Mouse (Mus musculus) retina, postnatal 1 day (tissue): ENCODE data around the gene Dnm1.
A peak's percentile ranks its signal among the peaks of the same experiment; 100 is the strongest.
"Not testable (repeated sequence)": the region's sequence is repeated elsewhere in the genome, so short reads cannot be mapped to it uniquely, and the experiment has no call there.

Source experiments
- DNase-seq: peaks from one replicate; pipeline ENCODE4 v3.0.0-alpha.2; 2012

The Dnm1 gene

GRCm38 (mm10) chr2:32310096-32310845, 42.9 kb downstream of the Dnm1 start:
- no peak for DNase-seq

- no peak for DNase-seq
Observed at GRCm38 (mm10) chr2:32308870-32309568, 44.1 kb downstream of the Dnm1 start.

DNA sequence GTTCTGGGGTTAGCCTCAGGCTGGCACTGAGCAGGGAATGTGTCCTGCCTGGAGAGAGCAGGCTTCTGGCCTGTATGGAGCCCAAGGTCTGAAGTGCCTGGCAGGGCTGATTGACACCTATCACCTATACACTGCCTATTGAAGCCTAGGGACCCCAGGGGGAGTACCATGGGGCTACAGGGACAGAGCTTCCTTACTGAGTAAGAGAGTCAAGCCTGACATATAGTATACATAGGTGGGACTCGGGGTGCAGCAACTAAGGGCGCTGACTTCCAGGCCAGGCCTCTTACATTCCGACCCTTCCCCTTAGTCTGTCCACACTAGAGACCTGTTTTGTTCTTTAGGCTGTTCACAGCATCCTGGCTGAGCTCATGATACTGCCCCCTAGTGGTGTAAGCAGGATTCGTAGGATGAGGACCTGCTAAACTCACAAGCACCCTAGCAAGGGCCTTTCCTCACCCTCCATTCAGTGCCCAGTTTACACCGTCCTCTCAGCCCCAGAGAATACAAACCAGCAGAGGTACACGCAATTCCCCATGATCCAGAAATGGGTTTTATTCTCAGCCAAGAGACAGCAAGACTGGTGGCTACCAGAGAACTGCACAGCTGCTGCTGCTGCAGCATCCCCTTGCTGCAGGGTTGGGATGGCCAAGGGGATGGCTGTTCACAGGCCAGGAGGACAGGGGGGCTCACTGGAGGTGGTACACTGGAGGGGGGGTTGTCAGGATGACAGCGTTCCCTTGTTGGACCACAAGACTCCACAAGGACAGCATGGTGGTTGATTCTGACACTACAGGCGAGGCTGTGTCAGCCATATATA, 45.0 kb downstream of the Dnm1 start:
- peak; percentile 76 for DNase-seq

DNA sequence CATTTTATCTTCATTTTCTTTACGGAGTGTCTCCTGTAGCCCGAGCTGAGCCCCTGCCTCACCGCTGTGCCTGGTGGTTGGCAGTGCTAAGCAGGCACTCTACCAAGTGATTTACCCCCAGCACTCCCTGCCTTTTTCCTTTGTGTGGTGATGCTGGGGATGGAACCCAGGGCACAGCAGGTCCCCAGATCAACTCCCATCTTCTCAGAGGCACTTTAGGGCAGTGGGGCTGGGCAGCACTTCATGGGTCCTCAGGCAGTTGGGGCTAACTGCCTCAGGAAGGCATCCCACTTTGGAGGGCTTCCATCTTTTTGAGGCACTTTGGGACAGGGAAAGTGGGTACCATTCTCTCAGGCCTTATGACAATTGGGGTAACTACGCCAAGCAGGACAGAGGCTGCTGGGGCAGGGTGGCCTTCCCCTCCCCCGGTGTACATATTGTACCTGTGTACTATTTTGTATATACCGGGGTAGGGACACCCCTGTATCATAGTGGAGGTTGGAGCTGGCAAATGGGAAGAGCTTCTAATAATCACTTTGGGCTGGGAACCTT, 45.8 kb downstream of the Dnm1 start:
- no peak for DNase-seq

DNA sequence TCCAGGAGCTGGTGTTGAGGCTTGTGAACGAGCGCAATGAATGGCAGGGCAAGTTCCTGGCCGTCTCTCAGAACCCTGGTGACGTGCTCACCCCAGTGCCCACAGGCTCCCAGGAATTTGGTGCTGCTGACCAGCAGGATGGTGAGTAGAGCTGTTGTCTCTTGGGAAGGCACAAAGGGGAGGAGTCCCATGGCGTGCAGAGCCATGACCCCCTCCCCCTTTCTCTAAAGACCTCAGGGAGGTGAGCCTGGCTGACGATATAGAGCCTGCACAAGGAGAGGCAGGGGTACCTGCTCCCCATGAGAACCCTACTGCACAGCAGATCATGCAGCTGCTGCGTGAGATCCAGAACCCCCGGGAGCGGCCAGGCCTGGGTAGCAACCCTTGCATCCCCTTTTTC, 47.0 kb downstream of the Dnm1 start:
- no peak for DNase-seq

DNA sequence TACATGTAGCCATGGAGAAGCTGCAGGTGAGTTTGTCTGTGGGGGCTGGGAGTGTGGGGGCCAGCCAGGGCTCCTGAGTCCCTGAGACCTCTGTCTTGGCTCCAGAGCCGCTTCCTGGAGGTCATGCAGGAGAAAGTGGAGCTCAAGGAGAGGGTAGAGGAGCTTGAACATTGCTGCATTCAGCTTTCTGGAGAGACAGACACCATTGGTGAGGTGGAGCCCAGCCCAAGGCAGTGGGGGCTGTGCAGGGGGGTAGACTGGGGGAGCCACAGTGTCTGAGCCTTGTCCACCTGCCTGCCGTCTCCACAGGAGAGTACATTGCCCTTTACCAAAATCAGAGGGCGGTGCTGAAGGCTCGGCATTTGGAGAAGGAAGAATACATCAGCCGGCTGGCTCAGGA, 47.5 kb downstream of the Dnm1 start:
- DNase-seq = no peak

GRCm38 (mm10) chr2:32304145-32304832, 48.8 kb downstream of the Dnm1 start:
- DNase-seq = peak; percentile 65

DNA sequence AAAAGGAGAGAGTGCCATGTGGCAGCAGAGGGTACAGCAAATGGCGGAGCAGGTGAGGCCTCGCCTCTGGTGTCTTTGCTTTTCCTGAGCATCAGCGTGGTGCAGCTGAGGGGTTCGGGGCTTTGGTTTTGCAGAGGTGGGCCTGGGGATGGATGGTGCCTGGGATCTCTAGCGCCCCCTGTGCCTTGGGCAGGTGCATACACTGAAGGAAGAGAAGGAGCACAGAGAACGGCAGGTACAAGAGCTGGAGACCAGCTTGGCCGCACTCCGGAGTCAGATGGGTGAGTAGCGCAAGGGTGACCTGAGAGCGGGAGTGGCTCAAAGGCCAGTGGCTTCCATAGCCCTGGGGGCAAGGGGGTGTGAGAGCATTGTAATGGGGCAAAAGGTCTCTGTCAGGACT, 50.2 kb downstream of the Dnm1 start:
- no peak for DNase-seq

DNA sequence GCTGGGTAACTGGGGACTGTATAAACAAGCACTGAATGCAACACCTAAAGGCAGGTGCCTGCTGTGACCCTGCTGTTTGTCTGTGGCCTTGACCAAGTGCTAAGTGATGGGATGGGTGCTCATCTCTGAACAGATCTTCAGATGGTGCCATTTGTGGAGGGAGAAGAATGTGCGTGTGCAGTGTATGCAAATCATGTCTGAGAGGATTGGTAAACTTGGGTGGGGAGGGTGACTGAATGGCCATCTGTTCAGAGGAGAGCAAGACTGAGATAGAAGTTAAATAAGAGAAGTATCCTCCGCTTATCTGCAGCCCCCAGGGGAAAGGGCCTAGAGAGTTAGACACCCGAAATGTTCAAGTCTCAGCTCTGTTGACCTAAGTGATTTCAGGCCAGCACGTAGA, 53.7 kb downstream of the Dnm1 start:
- DNase-seq = no peak

DNA sequence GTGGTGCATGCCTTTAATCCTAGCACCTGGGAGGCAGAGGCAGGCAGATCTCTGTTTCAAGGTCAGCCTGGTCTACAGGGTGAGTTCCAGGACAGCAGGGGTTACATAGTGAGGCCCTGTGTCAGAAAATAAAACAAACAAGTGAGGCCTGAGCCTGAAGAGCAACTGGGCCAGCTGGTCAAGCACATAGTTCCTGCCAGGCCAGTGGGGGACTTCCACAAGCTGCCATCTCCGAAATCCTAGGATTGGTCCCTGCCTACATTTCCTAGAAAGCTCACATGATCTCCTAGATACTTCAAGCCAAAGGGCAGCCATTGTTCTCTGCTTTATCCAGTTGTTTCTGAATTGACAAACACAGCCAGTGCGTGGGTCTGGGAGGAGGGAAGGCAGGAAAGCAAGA, 57.3 kb downstream of the Dnm1 start:
- not testable (repeated sequence) for DNase-seq

DNA sequence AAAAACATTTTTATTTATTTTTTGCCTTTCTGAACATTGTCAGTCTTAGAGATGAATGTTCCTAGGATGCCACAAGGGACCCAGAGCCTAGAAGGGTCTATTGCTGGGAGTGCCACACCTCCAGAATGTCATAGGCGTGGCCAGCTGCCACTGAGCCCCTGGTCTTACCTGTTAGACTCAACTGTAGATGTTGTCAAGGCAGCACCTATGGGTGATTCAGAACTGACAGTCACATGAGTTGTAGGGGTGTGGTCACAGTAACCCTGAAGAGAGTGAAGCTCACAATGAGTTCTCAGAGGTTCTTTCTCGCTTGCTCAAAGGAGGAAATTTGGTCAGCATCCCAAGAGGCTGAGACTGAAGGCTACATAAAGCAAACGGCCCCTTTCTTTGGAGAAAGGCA, 57.9 kb downstream of the Dnm1 start:
- no peak for DNase-seq

- no peak for DNase-seq
Observed at GRCm38 (mm10) chr2:32294348-32294747, 58.8 kb downstream of the Dnm1 start.

GRCm38 (mm10) chr2:32289578-32289977, 63.6 kb downstream of the Dnm1 start:
- peak; percentile 69 for DNase-seq

- no peak for DNase-seq
Observed at GRCm38 (mm10) chr2:32288371-32288931, 64.7 kb downstream of the Dnm1 start.

DNA sequence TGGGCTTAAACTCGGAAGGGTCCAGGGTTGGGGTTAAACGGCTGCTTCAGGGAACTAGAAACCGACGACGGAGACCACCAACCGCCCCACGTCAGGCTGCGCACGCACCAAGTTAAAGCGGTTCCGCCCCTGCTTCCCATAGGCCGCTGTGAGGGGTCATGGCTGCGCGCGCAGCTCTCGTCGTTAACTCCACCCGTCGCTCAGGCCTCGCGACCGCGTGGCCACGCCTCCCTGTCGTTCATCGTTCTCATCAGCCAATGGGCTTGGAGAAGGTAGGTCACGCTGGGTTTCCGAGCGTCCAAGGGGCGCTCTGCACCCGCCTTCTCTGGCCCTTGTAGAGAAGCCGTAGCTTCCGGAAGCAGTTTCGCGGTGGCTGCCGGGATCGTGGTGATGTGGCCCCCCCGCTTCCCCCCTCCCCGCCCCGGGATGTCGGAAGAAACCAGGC, 65.2 kb downstream of the Dnm1 start, which contains the start of gene Swi5:
Gene Swi5 (minus strand): TSS at position 153 of the 445 bp plus-strand sequence.
- peak; percentile 100 for DNase-seq

GRCm38 (mm10) chr2:32287334-32287840, 65.8 kb downstream of the Dnm1 start, which contains the start of gene Golga2:
TSS of gene Golga2 (plus strand) at chr2:32287384.
- no peak for DNase-seq

GRCm38 (mm10) chr2:32283986-32284385, 69.2 kb downstream of the Dnm1 start:
- DNase-seq = no peak

- peak; percentile 79 for DNase-seq
Observed at GRCm38 (mm10) chr2:32282727-32283126, 70.4 kb downstream of the Dnm1 start.

- no peak for DNase-seq
Observed at GRCm38 (mm10) chr2:32282289-32282688, 70.8 kb downstream of the Dnm1 start.

- DNase-seq = no peak
Observed at GRCm38 (mm10) chr2:32275823-32276222, 77.3 kb downstream of the Dnm1 start.

GRCm38 (mm10) chr2:32260635-32261034, 92.5 kb downstream of the Dnm1 start:
- peak; percentile 62 for DNase-seq
